Mouse (Mus musculus) cortical plate, adult 2 months (tissue): ENCODE measurements around the gene Col28a1.

Experiments used
- CTCF ChIP-seq: fragments of 200-500 bp; IDR thresholded peaks from 2 replicates; pipeline ENCODE4 v1.5.1; 2011; ENCODE audit warnings: mild to moderate bottlenecking, control low read depth, low read length; ENCODE audit not compliant: insufficient read depth; ENCODE audit errors: extremely low read depth
- POLR2A ChIP-seq: fragments of 200-500 bp; IDR thresholded peaks from 2 replicates; pipeline ENCODE4 v1.6.1; 2011; ENCODE audit warnings: mild to moderate bottlenecking, low read length, control low read depth; ENCODE audit not compliant: insufficient read depth; ENCODE audit errors: extremely low read depth

GRCm38 (mm10) chr6:8077572-8078146 is 114.8 kb downstream of the Col28a1 start:
- TF ChIP-seq CTCF (no peak), POLR2A (no peak)
